Mouse (Mus musculus) heart, postnatal 14 days (tissue): ENCODE data around the gene Aqp5. TPM values are rescaled to one million over a fixed set of nuclear protein-coding genes. Genes with fewer than 3 reads are reported as not detected.

Experiments used
- DNase-seq, 2 experiments: peaks; one replicate each; pipeline ENCODE4 v3.0.0; 2021 to 2022
- intact Hi-C: fragments of 180-260 bp; cut with DNase I; formaldehyde crosslinking; loops from one replicate; pipeline ENCODE4 v1.15.1; 2025
- total RNA-seq, 2 experiments: library from RNA; stranded (reverse); gene quantifications; 2 replicates each; pipeline ENCODE4 v1.2.3; 2021

Aqp5 gene
- total RNA-seq, 2 experiments from 2014 or later = 0.63 to 1.2 TPM

DNA sequence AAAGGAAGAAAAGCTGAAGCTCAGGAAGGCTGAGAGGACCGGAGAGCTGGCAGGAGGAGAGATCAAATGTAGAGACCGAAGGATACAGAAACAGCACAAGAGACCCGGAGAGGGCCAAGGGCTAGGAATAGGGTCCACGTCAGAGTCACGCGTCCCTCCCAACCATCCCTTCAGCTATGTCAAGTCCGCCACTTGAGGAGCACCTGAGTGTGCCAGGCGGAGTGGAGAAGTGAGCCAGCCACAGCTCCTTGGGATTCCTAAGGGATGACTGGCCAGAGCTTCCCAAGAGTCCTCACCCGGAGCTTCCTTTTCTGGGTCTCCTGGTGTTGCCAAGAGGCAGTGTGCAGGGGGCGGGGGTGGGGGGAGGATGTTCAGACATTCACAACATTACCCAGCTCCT lies 4.4 kb downstream of the Aqp5 start:
- intact Hi-C loops = loop anchor here (5.0 to 10.0 kb wide), 3 partner anchors 180 to 312 kb away; no protein-coding TSS in a partner anchor
- DNase-seq = no peak

DNA sequence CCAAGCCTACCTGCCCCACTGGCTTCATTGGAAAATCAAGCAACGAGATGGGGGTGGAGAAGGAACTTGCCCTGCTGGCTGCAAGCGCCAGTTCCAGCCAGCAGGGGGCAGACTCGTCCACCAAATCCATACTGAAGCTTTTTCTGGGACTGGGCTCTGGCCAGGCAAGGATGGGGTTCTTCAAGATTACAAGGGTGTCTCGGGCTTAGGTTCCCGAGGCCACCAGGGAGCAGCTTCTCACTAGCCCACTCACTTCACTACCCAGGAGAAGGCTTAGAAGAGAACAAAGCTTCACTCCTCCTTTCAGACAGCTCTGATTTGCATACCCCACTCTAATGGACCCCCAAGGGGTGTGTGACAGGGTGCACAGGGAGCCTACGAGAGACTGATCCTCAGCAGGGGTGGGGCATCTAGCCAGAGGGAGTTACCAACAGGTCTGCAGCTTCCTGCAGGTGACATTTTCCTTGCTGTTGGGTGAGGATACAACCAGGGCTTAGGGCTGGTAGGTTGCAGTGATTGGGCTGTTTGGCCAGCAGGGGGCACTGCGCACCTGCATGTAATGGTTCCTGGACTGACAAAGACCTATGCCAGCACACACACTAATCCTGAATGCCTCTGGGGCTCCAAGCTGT lies 5.6 kb downstream of the Aqp5 start:
- DNase-seq = peak; percentile 85 to 90

DNA sequence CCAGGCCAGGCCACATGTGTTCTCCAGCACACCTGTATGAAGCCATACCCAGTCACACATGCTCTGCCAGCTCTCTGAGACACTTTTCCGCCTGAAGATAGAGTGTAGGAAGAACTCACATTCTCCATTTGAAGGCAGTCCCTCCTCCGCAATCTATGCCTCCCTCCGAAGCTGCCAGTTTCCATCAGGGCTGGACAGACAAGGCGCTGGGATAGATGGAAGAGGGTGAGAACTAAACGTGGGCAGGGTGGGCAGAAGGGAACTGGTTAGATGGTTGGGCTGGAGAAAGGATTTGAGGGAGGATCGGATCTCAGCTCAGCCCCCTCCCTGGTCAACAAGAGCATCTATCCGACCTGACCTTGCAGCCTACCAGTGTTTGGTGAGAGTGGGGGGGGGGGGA lies 6.3 kb downstream of the Aqp5 start:
- DNase-seq = no peak
- intact Hi-C loops = loop anchor here (1.0 to 10.0 kb wide), 6 partner anchors 72 to 310 kb away; no protein-coding TSS in a partner anchor

More for the DNA sequence above, 5.6 kb downstream of the Aqp5 start:
- intact Hi-C loops = loop anchor here (1.0 to 10.0 kb wide), 6 partner anchors 73 to 311 kb away; no protein-coding TSS in a partner anchor

DNA sequence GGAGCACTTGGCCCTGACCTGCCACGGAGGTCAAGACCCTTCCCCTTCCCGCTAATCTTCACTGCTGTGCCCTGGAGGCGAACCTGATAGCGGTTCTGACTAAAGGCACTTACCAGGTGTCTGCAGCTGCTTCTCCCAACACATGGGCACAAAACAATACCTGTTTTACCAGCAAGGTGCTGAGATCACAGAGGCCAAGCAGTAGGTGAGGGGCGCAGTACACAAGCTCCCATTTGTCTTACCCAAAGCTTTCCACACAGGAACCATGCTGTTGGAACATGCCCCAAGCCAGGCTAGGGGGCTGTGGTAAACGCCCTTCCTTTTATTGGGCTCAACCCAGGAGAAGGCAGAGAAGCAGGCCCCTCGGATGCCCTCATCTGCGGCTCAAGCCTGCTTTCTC lies 7.0 kb downstream of the Aqp5 start:
- intact Hi-C loops = loop anchor here (5.0 to 10.0 kb wide), 3 partner anchors 180 to 310 kb away; no protein-coding TSS in a partner anchor

DNA sequence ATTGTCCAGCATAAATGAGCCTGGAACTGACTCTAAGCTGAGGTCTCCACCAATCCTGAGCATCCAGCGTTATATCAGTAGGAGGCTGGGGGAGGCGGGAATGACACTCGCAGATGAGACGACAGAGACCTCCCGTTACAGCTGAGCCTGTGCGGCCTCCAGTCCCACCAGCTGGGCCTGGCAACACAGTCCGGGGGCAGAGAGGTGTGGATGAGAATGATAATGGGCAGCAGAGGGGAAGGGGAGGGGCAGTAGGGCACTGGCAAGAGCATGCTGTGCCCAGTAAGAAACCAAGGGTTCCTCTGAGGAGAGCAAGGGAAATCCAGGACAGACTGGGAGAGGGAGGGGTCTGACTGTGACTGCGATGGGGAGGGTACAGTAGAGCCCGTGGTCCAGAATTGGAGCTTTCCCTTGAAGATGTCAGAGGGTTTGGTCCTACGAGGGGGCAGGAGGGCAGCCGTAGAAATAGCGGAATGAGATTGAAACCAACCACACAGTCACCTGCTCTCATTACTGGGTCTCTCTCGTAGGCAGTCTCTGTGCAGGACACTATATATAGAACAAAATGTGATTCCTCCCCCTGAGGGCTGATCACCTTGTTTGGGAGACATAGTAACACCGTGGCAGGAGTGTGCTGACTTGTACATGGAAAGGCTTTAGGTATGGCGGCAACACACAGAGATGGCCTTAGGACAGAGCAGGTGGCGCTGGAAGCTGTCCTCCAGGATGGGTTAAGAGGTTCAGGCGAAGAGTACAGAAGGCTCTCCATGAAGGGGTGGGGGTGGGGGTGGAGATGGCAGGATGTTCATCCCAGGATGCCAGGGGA lies 8.9 kb downstream of the Aqp5 start:
- intact Hi-C loops = loop anchor here (5.0 to 10.0 kb wide), 3 partner anchors 178 to 308 kb away; no protein-coding TSS in a partner anchor
- no peak for DNase-seq

More for the DNA sequence above, 7.0 kb downstream of the Aqp5 start:
- DNase-seq = no peak

DNA sequence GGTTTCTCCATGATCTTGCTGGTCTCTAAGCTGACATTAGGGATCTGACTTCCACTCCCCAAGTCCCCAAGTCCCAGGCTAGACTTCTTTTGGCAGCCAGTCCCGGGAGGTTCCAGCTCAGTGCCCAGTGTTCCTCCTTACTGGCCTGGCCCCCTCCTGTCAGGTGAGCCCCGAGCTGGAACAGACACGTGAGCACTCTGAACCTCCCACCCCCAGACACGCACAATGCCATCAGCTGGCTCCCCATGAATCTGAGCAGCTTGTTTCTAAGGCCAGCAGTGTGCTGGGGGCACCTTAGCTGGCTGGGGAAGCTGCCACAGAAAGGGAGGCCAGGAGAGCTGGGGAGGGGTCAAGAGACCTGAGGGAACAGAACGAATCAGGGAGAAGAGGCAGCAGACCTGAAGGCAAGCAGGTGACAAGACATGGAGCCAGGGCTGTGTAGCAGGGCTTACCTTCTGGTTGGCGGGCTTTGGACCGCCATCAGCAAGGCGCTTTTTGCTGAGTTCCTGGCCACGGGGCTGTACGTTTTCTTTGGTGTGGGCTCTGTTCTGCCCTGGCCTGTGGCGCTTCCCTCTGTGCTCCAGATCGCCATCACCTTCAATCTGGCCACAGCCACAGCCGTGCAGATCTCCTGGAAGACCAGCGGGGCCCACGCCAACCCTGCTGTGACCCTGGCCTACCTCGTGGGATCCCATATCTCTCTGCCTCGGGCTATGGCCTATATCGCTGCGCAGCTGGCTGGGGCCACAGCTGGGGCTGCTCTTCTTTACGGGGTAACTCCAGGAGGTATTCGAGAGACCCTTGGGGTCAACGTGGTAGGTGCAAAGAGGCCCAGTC lies 10.6 kb downstream of the Aqp5 start, which contains the start of gene Aqp6:
Gene Aqp6 (plus strand): TSS at position 415 of the 837 bp plus-strand sequence.
- intact Hi-C loops = no loop called here
- no peak for DNase-seq

DNA sequence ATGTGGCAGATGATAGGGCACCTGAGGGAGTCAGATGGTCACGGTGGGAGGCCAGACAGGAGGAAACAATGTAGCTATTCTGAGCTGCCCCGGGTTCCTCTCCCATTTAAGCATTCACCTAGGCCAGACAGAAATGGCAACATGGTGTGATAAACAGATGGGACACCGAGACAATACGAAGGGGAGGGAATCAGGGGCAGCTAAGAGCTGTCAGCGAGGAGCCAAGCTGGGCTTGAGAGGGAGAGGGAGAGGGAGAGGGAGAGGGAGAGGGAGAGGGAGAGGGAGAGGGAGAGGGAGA lies 11.2 kb downstream of the Aqp5 start:
- no peak for DNase-seq
- intact Hi-C loops = no loop called here

DNA sequence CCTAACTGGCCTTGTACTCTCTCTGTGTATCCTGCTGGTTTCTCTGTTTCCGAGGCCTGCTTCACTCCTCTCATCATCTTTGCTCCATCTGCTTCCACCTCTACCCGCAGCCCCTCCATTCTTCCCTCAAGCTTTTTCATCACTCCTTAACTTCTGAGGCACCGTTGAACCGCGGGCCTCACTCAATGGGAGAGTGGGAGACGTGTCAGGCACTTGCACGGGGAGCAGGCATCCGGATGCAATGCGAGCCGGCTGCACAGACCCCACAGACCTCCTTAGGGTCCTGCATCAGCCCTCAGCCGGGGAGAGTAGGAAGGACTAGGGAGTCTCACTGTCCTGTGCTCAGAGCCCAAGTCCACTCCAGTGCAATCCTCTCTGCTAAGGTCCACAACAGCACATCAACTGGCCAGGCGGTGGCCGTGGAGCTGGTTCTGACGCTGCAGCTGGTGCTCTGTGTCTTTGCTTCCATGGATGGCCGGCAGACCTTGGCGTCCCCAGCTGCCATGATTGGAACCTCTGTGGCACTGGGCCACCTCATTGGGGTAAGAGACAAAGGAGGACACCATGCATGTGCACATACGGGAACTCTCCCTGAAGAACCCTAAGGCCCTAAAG lies 11.7 kb downstream of the Aqp5 start:
- intact Hi-C loops = no loop called here
- no peak for DNase-seq

DNA sequence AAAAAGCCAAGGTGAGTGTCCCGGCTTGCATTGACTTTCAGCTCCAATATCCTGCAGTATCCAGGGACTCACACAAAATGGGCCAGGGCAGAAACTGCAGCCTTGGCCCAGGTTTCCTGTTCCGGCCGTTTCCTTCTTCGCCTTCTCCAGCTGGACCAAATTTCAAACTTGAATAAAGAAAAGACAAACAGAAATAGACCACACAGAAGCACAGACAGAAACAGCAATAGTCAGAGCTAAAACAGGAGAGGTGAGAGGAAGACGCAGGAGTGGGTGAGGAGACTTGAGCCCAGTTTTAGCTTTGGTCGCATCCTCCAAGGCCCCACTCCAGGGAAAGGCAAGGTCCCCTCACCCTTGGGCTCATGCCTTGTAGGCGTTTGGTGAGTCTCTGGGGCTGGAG lies 12.6 kb downstream of the Aqp5 start:
- no peak for DNase-seq
- intact Hi-C loops = no loop called here

DNA sequence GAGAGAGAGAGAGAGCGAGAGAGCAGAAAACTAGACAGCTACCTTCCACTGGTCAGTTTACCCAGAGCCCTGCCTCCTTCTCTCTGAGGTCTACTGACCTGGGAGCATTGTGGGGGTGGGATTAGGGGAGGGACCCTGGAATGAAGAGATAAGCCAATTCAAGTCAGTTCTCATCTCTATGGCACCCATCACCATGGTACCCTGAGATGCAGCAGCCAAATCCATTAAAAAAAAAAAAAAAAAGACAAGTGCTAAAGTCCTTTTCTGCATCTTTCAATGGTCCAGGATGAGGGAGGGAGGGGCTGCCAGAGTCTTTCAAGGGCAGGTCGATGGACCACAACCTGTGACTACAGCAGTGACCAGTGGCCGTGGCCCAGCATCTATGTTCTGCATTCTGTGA lies 15.0 kb downstream of the Aqp5 start:
- DNase-seq = no peak
- intact Hi-C loops = no loop called here

DNA sequence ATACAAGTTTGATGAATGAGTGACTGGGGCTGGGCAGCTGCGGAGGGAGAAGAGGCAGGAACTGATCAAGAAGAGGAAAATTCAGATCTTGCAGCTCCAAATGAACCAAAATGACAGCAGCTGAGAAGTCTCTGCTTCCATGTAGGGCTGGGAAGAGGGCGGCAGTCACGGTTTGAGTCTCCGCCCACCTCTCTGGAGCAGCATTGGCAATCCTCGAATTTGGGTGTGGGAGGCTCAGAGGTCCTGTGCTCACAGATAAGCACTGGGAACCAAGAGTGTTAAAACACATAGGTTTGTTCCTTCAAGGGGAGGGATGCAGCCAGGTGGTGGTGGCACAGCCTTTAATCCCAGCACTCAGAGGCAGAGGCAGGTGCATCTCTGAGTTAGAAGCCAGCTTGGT lies 15.9 kb downstream of the Aqp5 start:
- DNase-seq = no peak
- intact Hi-C loops = no loop called here

DNA sequence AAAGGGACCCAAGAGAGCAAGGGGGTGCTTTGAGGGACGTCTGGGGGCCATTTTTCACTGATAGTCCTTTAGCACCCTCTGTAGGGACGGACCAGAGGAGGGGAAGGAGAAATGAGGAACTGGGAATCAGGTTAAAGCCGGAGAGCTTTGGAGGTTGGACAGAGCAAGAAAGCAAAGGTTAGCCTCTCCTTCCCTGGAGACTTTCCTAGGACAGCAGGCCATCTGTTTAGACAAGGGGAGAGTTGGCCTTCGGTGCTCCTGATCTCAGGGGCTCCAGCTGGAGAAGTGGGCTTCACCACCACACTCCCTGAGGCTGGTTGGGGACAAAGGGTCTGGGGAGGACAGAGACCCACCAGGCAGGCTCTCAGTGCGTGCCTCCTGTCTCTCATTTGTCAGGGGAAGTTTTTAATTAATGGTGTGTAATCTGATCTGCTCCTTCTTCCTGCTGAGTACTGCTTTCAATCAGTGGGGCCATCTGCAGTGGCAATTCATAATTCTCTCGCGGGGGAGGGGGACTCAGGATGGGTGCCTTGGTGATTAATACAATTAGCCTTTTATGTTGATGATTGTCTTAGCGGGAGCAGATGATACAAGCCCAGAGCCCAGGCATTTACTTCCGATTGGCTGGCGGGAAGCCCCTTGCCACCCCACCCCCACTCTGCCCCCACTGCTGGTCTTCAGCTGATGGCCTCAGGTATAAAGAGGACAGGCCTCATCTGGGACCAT lies 17.0 kb downstream of the Aqp5 start:
- DNase-seq = no peak
- intact Hi-C loops = no loop called here

DNA sequence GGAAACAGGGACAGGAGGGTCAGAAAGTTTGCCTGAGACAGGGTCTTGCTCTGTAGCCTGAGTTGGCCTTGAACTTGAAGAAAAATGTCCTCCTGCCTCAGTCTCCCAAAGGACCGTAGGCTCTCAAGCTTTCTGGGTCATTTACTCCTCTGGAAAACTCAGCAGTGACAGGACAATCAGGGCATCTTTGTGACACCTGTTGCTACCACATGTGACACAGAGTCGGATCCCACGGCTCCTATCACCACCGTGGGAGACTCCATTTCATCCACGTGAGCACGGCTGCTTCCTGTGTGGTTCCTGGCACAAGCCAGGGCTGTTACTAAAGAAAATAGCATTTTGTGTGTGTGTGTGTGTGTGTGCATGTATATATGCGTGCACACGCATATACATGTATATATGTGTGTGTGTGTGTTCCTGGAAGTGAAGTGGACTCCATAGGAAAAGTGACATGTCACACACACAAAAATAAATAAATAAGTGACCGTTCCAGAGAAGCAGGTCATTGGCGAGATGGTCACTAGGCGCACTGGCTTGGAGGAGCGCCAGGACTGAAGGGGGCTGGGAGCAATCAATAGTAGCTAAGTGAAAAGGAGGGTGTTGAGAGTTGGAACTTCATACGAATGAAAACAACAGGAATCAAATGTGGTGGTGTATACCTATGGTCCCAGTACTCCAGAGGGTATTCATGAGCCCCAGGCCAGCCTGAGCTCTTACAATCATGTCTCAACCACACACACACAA lies 18.0 kb downstream of the Aqp5 start:
- intact Hi-C loops = no loop called here

DNA sequence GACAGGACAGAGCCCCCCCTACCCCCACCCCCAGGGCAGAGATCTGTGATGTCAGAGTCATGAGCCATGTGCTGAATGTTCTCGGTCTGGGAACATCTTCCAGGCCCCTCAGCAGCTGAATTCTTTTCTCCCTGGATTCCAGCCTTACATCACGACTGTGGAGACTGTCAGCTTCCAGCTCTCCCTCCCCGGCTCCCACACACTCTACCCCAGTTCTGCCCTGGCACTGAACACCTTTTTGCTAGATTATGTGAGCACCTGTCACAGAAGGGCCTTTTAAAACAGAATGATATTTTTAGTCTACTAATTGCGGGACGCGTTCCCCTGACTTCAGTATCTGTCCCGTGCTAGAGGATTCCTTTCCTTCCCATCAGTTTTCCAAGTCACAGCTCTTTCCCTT lies 21.0 kb downstream of the Aqp5 start:
- no peak for DNase-seq
- intact Hi-C loops = no loop called here

More for the DNA sequence above, 18.0 kb downstream of the Aqp5 start:
- no peak for DNase-seq

DNA sequence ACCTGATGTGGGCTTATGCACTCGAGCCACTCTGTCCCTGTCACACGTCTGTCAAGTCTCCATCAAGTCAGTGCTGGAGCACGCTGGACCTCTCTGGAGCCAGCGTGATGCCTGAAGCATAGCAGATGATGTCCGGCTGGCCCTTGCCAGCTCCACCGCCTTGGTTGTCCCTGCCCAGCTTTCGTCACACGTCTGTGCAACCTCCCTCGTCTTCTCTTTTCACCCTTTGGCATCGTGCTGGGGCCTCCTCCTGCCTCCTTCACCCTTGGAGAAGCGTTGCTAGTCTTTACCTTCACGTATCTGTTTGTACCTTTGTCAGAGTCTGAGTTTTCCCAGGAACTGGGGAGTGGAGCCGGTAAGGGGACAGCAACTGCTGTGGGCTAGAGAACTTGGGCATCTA lies 23.7 kb downstream of the Aqp5 start:
- intact Hi-C loops = no loop called here
- DNase-seq = no peak

DNA sequence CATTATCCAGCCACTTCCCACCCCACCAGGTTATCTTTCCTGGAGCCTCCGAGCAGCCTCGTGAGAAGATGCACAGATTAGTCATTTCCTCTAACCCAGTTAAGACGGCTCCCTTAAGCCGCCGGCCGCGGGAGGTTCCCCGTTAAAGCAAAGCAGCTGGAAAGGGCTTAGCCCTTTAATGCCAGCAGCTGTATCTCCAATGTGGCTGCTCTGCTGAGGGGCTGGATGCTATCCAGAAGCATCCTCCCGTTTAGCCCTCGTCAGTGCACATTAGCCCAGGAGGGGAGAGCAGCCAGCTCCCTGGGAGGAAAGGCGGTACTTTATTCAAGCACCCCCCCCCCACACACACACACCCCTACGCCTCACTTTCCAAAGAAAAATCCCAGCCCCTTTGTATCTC lies 24.2 kb downstream of the Aqp5 start:
- peak; percentile 23 to 60 for DNase-seq
- intact Hi-C loops = no loop called here

DNA sequence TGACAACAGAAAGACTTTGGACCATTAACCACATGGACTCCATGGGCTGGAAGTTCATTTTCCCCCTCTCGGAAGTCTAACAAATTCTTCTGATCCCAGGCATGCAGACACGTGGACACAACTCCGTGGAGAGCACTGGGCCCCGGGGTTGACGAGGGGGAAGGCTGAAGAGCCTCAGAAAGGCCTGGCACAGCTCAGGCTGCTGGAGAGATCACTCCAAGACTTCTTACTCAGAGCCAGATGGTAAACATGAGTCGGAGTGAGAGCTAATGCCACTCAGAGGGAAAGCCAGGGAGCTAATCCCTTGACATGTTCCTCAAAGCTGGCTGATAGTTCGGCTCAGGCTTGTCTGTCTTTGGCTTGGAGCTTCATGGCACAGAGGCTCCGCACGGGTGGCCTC lies 24.7 kb downstream of the Aqp5 start:
- intact Hi-C loops = no loop called here
- no peak for DNase-seq

DNA sequence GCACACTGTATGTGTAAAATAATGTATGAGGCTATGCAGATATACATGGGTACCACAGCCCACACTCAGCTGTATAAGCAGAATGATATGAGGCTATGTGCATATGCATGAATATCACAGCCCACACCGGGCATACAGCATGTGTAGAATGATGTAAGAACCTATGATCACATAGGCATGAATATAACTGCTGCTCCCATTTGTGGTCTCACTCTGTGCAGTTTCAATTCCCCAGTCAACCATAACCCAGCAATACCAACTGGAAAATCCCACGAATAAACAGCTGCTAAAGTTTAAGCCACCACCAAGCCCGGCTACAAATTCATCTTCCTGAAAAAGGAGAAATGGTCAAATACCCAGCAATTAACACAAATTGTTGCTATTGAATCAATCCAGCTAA lies 28.0 kb downstream of the Aqp5 start:
- intact Hi-C loops = no loop called here
- no peak for DNase-seq

DNA sequence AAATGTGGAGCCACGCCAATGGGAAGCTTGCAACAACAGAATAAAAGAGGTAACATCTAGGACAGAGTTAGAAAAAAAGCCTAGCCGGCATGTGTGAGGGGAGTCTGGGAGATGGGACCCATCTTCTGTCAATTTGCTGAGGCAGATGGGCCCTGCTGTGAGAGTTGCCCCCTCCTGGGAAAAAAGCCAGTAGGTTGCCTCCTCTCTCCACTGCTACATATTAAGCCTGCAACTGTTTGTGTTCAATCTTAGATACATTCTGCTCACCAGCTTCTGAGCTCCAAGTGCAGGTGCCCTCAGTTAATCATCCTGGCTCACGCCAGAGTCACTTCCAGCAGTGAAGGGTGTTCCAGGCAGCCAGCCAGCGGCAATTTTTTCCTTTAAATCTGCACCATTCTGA lies 29.2 kb downstream of the Aqp5 start:
- intact Hi-C loops = no loop called here
- DNase-seq = no peak
